Mouse (Mus musculus): ENCODE measurements around the gene Hrc.

Gene Hrc

DNA sequence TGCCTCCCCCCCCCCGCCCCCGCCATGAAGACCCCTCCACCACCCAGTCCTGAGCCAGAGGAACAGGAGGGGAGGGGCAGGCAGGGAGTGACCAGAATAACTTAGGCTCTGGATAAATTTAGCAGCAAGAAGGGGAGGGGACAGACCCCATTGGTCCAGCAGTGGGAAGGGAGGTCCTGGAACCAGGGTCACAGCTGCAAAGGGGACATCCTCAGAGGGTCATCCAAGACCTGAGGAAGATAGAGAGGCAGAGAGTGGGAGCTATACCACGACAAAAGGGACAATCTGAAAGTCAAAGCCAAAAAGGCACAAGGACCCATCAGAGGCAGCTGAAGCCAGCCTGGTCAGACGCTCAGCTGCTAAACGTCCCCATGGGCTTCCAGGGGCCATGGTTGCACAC lies at the start of gene Hrc:
Gene Hrc (plus strand): TSS at position 235 of the 400 bp plus-strand sequence.
- DNase-seq (ENCODE audit: low read depth, low spot score), result peak; percentile 83

DNA sequence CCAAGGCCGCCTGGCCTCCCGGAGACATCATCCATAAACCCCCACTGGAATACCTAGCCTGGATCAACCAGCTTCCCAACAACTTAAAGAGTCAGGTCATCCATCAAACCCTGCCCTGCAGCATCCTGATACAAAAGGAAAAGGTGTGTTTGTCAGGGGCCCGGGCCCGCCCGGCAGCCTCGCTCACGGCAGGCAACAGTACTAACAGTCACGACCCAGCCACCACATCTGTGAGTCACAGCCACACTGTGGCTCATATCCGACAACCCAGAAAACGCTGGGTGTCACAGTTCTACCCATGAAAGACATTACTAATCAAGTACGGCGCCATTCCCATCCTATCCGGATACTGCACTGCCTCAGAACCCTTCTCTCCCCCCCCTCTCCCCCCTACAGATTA lies 48.6 kb upstream of the Hrc start:
- DNase-seq (ENCODE audit: low read depth, low spot score), result no peak

DNA sequence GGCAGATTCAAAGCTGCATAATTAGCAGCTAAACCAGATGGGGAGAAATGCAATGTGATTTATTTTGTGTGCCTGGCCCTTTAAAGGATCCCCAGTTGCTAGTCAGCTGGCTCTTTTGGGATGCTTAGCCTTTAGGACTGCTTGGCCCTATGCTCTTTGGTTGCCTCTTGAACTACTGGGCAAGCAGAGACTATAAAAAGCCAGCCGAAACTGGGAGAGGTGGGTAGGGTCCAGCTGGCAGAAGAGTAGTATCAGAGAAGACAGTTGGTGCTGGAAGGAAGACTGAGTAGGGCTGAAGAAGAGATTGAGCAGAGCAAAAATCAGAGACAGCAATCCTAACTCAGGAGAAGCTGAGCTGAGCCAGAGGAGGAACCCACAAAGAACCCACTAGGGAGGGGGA lies 38.5 kb upstream of the Hrc start:
- DNase-seq (ENCODE audit: low read depth, low spot score), result peak; percentile 79

DNA sequence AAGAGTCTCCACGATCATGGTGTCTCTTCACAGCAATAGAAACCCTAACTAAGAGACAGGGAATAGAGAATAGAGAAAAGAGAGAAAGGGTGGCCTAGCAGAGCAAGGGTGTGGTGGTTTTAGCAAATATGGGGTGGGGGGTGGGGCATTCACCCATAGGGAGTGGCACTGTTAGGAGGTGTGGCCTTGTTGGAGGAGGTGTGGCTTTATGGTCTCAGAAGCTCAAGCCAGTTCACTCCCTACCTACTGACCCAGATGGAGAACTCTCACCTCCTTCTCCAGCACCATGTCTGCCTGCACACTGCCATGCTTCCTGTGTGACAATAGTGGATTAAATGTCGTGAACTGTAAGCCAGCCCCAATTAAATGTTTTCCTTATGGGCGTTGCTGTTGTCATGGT lies 37.5 kb upstream of the Hrc start:
- no peak for DNase-seq (ENCODE audit: low read depth, low spot score)

DNA sequence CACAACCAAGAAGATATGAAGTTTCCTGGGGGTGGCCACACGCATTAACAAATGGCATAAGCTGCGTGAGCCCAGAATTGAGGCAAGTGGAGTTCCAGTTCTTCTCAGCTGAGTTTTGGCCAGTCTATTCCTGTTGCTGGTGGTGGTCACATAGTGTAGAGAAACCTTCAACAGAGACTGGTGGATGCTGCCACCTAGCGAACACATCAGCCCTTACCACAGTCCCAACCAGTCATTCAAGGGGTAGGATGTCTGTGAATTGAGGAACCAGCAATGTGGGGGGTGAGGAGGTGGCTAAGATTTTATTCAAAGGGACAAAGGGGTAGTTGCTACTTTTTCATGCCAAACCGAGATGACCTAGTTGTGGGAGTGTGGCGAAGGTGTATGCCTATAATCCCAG lies 35.3 kb upstream of the Hrc start:
- peak; percentile 54 for DNase-seq (ENCODE audit: low read depth, low spot score)

DNA sequence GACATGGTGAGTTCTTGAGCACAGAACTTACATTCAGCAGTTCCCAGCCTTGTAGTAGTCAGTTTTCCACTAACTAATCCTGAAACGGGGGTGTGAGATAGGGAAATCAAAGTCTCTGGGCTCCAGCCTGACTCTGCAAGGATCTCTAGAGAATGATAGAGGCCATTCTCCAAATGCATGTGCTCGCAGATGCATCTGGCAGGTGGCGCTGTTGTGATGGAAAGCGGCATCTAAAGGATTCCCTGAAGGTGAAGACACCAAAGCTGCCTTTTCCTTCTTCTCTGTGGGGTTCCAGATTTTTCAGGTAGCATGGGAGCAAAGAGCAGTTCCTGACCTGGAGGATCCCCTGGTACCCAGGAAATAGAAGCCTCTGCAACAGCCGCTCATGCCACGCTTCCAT lies 34.8 kb upstream of the Hrc start:
- peak; percentile 27 for DNase-seq (ENCODE audit: low read depth, low spot score)

DNA sequence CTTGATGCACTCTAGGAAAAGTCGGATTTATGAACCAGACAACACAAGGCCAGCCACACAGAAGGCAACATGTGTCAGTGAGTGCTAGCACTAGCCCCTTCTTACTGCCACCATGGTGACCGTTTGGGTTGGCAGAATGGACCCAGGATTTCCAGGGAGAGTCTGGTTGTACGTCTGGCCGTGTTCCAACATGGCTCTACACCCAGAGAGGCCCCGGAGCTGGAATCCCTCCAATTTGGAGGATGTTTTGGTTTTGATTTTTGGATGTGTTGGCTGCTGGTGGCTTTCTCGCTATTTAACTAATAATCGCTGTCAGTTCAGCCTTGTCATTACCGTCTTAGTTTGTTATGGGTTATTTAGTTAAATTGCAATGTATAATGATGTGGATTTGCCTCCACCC lies 32.5 kb upstream of the Hrc start:
- DNase-seq (ENCODE audit: low read depth, low spot score), result no peak

DNA sequence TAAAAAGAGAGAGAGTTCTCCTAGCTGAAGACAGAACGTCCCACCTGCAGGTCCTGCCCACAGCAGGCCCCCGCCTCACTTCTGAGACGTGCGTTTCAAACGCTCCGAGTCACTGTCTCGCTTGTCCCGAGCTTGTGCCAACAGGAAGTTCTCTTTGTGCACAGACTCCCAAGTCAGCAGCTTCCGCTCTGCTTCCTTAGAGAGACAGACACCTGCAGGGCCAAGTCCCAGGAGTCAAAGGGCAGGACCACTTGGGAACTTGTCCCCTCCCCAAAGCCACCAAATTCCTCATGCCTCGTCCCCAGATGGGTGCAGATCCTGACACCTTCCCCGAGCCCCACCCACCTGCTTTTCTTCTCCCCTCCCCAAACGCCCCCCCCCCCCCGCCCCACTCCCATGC lies 30.2 kb upstream of the Hrc start:
- no peak for DNase-seq (ENCODE audit: low read depth, low spot score)

DNA sequence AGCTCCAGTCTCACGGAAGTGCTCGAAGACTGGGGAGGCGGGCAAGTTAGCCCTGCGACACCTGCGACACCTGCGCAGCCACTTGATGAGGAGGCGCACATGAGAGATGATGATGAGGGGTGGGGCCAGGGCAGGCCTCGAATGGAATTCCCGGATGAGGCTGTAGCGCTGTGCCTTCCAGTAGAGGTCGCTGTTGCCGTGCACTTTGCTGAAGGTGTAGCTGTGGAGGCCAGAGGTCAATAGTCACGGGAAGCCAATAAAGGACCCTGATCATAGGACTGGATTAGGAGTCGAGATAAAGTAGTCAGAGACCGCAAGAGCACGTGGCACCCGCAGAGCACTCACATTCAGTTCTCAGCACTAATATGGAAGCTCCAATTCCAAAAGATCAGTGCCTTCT lies 29.8 kb upstream of the Hrc start:
- peak; percentile 35 for DNase-seq (ENCODE audit: low read depth, low spot score)

DNA sequence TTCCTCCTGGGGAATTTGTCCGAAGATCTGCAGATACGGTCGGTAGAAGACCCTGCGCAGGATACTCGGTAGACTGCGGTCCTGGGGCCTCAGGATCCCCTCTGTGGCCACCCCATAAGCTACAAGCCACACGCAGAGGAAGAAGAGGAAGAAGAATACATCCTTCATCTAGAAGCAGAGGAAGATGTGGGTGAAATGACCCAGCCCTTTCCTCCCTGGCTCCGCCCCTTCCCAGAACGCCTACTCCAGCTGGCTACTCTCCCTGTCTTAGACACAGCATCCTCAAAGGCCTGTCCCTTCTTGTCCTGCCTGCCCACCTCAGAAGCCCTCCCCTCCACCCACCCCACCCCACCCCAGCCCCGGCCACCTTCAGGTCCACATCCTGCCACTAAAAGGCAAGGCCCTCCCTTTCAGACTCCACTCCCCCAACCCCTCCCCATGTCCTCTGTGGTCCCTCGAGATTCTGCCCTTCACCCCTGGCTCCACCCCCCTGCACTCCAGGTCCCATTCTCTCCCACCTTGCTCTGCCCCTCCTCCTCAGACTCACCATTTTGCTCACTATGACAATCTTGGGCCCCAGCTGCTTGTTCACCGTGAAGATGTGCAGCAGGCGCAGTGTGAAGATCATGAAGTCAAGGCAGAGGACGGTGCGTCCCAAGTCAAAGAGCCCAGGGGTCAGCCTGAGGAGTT lies 26.4 kb upstream of the Hrc start:
- DNase-seq (ENCODE audit: low read depth, low spot score), result no peak

DNA sequence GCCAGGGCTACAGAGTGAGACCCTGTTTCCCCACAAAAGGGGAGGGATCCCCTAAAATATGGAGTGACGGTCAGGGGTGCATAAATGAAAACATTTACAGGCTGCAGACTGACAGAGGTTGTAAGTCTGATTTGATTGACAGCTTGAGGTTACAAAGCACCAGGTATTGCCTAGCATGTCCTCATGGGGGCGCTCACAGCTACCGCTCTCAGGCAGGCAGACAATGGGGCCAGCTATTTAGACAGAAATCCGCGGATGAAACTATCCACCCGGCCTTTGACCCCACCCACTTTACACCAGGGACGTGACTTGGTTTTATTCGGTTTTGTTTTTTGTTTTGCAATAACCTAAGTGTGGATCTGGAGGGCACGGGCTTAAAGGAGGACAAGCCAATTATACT lies 25.6 kb upstream of the Hrc start:
- peak; percentile 39 for DNase-seq (ENCODE audit: low read depth, low spot score)

DNA sequence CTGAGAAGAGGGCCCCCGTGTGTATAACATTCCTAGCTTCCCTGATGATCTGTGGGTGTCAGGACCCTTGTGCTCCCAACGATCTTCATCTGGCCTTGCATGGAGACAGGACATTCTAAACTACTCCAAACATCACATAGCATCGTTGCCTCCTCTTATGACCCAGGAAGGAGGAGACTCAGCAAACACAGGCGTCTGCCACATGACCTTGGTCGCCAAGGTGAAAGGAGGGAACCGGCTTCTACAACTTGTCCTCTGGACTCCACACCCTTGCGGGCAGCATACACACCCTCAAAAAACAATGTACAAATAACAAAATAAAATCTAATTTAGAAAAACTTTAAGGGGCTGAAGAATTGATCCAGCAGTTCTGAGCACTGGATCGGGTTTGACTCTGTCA lies 23.1 kb upstream of the Hrc start:
- DNase-seq (ENCODE audit: low read depth, low spot score), result no peak

DNA sequence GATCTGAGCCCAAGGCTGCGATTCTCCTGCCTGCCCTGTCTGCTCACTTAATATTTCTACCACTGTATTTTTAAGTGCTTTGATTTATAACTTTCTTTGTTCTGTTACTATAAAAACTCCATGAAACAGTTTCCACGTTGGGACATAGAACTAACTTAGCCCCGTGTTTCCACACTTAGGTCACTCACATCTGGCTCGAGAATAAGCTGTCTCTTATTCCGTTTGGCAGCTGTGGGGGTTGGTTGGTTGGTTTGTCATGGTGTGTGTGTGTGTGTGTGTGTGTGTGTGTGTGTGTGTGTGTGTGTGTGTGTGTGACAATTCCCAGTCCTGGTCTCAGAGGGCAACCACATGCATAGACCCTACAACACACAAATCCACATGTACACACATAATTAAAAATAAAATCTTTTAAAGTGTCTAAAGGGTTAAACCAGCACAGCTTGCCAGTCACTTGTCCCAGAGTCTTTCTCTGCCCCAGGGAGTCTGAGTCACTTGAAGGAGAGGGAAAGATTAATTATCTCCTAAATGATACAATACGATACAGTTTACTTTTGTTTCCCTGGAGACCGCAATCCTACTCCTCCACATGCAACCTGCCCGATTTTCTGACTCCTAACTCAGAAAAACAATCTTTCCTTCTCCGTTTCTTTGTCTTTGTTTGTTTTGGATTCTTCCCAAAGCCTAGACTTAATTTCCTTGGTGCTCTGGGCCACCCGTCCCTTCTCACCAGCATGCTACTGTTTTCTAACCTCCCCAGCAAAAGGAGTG lies 22.2 kb upstream of the Hrc start:
- no peak for DNase-seq (ENCODE audit: low read depth, low spot score)

DNA sequence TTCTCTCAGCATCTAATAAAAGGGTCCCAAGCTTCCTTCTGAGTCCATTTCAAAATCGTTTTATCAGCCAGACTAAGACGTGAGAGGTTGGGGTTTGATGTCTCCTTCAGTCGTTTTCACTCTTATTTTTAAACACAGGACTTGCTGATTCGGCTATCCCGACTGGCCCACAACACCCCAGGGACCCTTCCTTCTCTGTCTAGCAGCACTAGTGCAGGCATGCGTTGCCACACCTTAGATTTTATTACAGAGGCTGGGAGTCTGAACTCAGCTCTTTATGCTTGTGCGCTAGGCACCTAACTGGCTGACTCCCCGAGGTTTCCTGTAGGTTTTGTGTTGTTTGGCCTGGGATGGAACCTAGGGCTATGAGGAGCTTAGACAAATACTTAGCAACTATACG lies 21.6 kb upstream of the Hrc start:
- DNase-seq (ENCODE audit: low read depth, low spot score), result no peak

DNA sequence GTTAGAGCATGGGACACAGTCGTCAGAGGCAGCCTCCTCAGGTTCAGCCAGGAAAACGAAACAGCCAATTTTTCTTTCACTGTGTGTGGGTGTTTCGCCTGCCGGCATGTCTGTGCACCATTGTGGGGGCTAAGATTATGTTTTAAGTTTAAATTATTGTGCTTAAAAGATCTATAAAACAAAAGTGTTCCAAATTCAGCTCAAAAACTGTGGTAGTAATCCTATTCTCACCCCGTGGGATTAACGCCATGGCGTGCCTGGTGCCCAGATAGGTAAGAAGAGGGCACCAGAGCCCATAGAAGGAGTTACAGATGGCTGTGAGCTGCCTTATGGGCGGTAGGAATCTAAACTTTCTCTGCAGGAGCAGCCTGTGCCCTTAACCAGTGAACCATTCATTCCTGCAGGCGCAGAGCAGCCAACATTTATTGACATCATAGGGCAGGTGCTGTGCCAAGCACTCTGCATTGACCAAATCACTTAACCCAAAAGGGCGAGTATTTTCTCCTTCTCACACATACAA lies 19.8 kb upstream of the Hrc start:
- DNase-seq (ENCODE audit: low read depth, low spot score), result no peak

DNA sequence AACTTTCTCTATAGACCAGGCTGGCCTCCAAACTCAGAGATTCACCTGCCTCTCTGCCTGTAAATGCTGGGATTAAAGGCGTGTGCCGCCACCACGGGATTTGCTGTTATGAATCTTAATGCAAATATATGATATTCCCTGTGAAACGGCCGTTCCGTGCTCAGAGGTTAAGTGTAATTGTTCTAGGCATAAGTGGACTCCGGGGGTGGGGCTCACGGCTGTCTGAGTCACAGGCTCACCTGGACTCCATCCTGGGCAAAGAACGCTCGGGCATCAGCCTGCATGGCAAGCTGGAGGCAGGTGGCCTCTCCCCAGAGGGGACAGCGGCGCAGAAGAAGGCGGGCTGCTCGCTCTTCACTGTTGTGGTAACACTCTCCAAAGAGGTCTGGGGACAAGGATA lies 18.6 kb upstream of the Hrc start:
- DNase-seq (ENCODE audit: low read depth, low spot score), result no peak

DNA sequence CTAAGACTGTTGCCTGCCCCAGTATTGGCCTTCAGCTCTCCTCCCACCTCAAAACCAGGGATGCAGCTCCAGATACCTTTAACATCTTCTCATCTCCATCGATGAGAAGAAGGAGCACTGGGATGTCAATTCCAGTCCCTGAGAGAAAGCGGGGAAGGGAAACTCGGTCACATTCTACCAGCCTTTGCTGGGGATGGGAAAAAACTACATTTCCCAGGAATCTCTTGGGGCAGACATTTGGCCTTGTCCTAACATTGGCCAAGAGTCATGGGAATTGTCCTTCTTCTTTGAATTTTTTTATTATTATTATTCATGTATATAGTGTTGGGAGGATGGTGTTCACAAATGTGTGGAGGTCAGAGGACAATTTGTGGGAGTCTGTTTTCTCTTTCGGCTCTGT lies 12.8 kb upstream of the Hrc start:
- DNase-seq (ENCODE audit: low read depth, low spot score), result no peak

DNA sequence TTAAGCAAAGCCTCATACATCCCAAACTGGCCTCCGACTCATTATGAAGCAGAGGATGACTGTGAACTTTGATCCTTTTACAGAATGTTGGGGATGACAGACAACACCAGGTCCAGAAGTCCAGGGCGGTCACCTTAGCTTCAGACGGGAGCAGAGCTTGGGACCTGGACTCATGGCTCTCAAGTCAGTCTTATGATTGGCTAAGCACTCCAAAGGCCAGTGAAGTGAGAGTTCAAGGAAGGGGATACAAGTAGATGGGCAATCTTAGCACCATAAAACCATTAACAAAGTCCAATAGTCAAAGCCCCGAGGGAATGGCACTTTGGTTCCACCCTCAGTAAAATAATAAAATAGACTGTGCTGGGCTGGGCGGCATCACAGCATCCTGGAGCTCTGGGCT lies 12.0 kb upstream of the Hrc start:
- no peak for DNase-seq (ENCODE audit: low read depth, low spot score)

DNA sequence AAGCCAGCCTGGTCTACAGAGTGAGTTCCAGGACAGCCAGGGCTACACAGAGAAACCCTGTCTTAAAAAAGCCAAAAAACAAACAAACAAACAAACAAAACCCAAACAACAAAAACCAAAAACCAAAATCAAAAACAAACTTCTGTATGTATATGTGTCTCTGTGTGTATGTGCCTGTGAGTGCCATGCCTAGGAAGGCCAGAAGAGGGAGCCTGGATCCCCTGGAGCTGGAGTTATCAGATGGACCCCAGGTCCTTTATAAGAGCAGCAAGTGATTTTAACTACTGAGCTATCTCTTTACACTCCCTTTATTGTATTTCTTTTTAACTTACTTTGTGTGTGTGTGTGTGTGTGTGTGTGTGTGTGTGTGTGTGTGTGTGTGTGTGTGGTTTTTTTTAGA lies 9.3 kb upstream of the Hrc start:
- DNase-seq (ENCODE audit: low read depth, low spot score), result no peak

DNA sequence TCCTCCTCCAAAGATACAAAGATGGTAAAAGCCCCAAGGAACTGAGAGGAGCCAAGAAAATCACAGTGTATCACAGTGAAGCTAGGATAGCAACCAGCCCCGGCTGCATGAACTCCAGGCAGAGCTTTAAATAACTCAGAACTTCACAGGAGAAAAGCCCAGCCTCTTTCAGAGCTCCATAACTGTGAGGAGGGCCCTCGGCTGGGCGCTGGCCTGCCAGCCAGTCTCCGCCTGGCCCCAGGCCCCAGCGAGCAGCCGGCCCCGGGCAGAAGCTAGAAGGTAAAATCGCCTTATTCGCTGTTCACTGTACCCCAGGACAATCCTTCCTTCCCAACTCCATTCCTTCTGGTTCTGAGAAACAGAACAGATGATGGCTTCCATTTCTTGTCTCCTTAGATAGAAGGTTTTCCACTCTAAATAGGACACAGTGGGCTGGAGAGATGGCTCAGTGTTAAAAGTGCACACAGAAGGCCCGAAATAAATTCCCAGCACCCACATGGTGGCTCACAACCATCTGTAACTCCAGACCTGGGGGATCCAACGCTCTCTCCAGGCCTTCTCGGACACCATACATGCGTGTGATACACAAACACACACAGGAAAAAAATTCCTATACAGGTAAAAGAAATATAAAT lies 6.1 kb upstream of the Hrc start:
- DNase-seq (ENCODE audit: low read depth, low spot score), result peak; percentile 49

DNA sequence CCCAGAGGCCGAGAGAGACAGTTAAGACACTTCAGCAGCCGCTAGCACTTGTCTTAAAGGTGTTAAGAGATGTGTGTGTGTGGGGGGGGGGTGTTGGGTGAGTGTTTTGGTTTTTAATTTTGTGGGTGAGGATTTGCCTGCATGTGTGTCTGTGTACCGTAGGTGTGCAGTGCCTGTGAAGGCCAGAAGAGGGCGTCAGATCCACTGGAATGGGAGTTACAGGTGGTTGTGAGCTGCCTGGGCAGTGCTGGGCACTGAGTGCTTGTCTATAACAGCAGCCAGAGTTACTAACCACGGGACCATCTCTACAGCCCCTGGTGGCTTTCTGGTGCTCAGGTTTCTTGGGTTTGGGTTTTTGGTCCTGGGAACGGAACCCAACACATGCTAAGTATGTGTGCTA lies 3.6 kb upstream of the Hrc start:
- no peak for DNase-seq (ENCODE audit: low read depth, low spot score)

DNA sequence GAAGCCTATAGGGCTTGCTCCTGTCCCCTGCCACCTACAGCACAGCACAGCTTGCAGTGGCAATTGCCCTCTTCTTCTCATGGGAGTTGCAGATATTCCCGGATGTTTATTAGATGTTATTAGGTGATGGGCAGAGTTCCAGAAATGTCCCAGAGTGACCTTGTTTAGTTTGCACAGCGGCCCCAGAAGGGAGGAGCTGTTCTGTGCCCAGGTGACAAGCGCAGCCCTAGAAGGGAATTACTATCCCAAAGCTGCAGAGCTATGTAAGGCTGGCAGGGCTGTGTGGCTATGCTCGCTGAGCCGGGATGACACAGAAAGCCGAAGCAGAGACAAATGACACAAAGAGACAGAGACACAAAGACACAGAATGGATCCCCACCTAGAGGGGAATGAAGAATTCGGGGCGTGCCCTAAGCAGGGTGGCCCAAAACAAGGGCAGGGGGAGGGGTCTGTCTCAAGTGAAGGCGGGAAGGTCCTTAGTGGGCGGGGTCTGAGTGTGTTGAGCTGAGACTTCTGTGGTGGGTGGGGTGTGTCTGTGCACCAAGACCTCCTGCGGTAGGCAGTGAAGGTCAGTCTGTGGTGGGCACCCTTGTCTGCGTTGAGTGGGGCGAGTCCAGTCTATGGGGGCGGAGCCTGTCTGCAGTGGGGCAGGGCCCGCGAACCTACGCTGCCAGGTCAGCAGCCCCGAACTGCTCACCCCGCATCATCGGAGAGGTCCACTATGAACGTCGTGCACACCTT lies 2.2 kb upstream of the Hrc start:
- peak; percentile 26 for DNase-seq (ENCODE audit: low read depth, low spot score)
